Mouse (Mus musculus): Measurements from ENCODE around the gene Grip2.

DNA sequence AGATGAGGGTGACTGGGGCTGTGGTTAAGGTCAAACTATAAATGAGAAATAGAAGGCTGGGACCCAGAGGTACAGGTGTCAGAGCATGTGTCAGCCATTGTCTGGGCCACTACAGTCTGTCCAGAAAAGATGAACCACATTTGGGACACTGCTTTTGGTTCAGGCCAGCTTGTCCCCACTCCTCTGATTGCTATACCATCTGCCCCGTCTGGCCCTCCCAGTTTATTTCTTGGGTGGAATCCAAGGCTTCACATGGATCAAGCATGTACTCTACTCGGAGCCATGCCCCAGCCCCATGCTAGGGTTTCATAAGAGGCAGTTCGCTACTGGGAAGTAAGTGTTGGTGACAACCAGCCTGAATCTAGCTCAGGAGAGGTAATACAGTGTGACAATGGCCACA lies 81.8 kb downstream of the Grip2 start:
- TF ChIP-seq POLR2A (IDR thresholded peaks at IDR 0.05; ENCODE audit: extremely low read depth, insufficient read depth, low read length) (no peak), CTCF (IDR thresholded peaks at IDR 0.05; ENCODE audit: extremely low read depth, insufficient read depth, low read length) (no peak)
